Mouse (Mus musculus) fibroblast of lung, adult 2 months (primary cell): ENCODE data around the gene Sult2b1.

Source experiments
- DNase-seq: peaks from one replicate; pipeline ENCODE4 v3.0.0-alpha.2; 2011; ENCODE audit warnings: low read depth

Gene Sult2b1

DNA sequence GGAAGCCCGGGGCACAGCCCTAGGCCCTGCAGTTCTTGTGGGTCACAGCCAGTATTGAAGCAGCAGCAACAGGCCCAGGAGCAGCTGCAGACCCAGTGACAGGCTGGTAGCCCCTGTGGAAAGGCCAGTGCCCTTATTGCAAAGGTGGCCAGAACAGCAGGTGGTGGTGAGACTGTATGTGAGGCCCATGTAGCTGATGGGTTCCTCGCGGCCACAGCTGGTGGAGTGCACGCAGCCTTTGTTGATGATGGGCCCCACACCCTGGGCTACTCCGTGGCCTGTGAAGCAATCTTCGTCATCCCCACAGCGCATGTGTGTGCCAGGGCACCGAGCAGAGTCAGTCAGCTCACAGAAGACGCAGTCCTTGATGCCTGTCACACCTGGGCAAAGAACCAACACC, 59.3 kb downstream of the Sult2b1 start:
- DNase-seq = no peak

DNA sequence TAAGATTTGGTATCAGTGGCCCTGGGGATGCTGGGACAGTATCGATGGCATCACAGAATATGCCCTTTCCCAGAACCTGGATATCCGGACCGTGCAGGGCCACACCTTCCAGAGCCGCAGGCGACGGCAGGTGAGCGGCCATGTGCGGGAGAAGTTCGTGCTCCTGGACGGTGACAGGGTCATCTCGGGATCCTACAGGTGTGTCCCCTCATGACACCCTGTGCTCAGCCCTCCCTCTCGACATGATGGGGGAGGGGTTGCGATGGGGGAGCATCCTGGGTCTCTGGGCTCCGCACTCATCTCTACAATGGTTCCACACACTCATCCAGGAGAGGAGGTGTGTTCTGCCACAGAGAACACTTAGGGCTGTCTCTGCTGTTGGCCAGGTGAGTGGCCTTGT, 60.7 kb downstream of the Sult2b1 start:
- no peak for DNase-seq

DNA sequence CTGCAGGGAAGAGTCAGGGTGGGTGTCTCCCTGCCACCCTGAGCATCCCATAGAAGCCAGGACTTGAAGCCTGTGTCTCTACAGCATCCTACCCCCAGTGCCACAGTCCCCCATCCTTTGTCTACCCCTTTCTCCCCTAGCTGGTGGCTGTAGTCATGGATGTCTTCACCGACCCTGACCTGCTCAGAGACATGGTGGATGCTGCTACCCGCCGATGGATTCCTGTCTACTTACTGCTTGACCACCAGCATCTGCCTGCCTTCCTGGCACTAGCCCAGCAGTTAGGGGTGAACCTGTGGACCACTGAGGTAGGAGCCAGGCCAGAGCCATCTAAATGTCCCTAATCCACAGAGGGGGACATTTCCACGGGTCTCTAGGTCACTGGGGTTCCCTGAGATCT, 61.2 kb downstream of the Sult2b1 start:
- no peak for DNase-seq

DNA sequence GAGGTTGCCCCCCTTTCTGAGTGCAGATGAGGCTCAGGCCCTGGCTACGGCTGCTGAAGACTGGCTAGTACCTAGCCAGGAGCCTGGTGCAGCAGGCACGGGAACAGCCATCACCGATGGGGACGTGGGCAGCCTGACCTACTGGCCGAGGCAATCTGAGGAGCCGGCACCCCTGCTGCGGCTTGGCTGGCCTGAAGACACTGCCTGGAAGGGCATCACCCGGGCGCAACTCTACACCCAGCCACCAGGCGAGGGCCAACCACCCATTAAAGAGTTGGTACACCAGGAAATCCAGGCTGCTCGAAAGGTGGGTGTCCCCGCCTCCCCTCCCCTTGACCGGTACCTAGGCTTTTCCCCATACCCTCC, 62.1 kb downstream of the Sult2b1 start:
- no peak for DNase-seq

DNA sequence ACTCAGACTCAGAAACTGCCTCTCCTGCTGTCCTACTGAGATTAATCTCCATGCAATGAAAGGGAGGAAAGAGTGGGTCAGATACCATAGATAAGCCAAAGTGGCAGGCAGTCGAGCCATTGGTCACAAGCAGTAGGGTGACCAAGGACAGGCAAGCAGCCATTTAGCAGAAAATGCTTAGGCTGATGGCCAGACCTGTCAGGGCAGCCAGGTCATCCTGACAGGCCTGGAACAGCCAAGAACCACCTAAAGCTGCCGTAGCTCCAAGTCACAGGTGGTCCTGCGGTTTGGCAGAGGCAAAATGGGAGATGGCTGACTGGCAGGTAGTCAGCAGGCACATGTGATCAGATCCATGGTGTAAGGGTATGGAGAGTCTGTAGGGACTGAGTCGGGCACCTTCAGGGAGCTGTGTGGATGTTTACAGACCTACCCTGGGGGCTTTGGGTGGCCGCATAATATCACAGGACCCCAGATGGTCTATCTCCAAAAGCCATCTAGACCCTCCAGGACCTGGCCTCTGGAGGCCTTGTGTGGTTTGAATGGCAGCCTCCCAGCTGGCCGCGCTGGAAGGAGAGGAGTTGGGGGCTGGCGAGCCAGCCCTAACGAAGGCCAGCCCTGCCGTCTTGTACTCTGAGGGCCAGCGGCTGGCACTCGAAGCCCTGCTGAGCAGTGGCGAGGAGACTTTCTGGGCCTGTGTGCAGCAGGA, 62.7 kb downstream of the Sult2b1 start:
- no peak for DNase-seq

DNA sequence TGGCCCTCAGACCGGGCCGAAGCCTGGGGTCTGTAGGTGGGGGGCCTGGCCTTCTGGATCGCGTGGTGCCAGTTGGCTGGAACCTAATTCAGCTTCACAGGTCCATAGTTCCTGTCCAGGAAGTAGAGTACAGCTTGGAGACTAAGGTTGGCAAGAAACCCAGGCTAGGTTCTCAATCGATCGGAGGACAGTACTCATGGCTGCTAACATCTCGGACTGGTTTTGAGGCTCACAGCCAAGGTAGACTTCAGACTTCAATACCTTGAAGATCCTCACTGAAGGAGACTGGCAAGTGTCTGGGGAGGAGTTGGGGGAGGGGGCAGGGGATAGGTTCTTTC, 63.3 kb downstream of the Sult2b1 start:
- no peak for DNase-seq

DNA sequence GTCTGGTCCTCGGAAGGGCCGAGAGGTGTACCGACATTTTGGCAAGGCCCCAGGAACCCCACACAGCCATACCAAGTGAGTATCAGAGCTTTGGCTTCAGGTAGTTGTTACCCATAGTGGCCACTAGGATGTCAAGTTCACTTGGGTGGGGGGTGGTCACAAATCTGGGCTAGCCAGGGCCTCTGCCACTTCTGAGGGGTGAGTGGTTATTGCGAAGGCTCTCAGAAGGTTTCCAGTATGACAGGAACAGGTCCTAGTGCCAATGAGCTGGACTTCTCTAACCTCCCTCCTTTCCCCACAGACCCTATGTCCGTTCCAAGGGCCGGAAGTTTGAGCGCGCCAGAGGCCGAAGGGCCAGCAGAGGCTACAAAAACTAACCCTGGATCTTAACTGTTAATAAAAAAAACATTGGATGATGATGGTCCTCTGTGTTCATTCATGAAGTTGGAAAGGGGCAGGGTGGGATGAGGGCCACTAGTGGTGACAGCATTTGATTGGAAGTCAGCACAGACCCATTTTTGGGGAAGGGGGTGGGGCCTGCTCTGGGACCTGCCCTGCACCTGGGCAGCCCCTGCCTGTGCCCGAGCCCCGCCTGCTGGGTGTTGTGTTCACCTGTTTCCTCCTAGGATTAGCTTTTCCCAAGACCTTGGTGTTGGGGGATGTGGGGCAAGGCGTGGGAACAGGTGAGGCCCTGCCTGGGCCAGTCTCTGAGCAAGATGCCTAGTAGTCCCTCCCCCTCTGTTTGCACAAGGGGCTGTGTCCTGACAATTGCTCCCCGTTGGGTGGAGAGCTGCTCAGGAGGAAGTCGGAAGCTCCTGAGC, 63.8 kb downstream of the Sult2b1 start, which contains the start of gene Fam83e:
Gene Fam83e, plus strand, starts transcription at position 800 of the 821 bp plus-strand sequence.
- no peak for DNase-seq

DNA sequence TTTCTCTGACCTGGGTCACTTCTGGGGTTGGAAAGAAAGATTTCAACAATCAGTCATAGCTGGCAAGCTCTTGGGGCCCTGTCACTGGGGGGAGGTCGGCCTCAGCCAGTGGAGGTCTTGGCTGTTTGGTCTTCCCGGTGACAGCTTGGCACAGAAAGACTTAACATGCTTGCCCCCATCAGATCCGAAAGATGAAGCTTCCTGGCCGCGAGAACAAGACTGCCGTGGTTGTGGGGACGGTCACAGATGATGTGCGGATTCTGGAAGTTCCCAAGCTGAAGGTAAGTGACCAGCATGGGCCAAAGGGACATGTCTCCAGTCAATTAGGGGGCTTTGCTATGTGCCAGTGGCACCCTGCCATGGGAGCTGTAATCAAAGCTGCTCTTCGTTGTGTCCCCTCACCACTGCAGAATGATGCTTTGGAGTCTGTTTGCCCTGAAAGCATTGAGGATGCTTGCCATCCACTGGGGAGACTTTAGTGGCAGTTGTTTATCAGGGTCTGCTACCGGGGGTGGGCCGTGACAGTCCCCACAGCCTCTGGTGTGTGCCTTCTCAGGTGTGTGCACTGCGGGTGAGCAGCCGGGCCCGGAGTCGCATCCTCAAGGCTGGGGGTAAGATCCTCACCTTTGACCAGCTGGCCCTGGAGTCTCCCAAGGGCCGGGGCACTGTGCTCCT, 64.6 kb downstream of the Sult2b1 start:
- DNase-seq = no peak

DNA sequence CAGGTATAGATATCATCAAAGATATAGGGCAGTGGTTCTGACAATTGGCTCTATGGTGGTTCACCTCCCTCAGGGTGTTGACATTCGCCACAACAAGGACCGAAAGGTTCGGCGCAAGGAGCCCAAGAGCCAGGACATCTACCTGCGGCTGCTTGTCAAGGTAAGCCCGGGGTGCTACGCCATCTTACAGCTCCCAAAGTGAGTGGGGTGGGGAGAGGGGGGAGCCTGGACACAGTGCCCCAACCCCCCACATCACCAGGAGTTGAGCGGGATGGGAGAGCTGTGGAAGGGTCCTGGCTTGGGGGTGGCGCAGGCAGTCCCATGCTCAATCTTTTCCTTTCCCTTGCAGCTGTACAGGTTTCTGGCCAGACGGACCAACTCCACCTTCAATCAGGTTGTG, 65.3 kb downstream of the Sult2b1 start:
- no peak for DNase-seq

DNA sequence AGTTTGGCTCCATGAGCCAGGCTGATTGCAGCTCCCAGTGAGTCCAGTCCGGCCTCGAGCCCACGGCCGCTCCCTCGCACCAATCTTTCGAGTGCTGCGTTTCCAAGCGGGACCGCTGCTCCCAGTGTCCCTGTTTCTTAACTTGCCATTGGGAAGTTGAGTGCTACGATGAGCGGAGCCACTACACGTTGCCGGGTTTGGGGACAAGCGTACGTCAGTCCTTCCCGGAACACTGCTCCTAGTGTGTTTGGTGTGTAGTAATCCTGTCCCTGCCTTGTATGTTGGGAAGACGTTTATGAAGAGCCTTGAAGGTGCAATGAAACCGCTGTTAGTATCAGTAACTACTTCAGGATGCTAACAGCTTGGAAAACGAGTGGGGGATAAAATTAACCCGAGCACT, 66.1 kb downstream of the Sult2b1 start:
- no peak for DNase-seq

DNA sequence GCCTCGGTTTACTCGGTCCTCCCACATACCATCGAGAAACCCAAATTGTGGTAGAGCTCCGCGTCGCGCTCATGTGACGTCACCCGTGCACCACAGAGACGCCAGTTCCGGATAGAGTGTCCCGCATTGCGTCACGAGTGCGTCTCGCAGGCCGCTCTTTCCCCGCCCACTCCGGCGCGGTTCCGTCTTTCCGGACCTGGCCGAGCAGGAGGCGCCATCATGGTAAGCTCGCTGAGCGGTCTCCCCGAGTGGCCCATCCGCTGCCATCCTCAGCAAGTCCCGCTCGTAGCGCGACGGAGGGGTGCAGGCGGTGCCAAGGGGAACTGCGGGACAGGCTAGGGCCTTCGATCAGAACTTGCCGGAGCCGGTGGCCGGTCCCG, 66.6 kb downstream of the Sult2b1 start, which contains the start of gene Sphk2:
Gene Sphk2, minus strand, starts transcription at position 85 of the 380 bp plus-strand sequence.
- peak; percentile 90 for DNase-seq

DNA sequence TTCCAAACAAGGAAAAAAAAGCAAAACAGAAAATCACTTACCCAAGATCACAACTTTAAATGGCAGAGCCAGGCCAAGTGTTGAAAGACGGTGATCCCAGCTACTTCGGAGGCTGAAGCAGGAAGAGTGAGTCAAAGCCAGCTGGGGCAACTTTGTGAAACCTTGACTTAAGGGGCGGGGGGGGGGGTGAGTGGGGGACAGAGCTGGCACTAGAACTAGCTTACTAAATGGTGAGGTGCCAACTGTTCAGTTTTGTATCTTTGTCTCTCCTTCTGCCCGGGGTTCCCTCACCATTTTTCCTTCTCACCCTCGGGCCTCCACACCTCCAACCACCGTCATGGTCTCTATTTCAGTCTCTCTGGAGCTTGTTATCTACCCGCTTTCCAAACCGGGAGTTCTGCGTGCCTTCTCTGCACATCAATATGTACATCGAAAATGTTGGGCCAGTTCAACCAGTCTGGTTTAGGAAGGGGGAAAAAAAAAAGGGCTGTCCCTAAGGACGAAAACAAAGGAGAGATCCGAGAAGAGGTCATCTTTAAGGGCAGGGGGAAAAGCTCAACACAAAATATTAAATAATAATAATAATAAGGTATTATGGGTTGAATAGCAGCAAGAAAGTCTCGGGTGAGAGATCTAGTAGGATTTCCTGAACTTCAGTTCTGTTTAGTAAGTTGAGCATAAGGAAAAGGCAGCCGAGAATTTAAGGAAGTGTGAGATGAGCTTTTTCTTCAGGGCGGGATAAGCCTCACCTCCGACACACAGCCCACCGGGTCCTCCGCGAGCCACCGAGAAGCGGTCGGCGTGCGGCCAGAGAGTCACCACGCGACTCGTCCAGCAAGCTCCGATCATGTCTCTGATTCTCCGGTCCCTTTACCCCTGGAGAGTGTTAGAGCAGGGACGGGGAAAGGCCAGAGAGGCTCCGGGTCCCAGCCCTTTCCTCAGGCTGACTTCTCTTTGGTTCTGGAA, 67.2 kb downstream of the Sult2b1 start:
- no peak for DNase-seq

DNA sequence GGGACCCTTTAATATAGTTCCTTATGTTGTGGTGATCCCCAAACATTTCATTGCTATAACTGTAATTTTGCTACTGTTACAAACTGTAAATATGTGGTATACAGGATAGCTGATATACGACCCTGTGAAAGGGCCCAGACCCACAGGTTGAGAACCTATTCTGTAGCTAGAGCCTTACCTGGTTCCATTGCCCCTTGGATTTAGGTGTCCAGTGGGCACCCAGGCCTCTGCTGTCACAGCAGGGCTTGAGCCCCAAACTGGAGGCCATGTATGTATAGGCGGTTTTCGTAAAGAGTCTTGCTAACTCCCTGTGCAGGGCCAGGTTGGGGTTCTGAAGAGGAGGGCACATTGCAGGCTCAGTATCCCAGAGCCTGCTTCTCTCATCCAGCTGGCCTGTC, 68.0 kb downstream of the Sult2b1 start:
- no peak for DNase-seq

DNA sequence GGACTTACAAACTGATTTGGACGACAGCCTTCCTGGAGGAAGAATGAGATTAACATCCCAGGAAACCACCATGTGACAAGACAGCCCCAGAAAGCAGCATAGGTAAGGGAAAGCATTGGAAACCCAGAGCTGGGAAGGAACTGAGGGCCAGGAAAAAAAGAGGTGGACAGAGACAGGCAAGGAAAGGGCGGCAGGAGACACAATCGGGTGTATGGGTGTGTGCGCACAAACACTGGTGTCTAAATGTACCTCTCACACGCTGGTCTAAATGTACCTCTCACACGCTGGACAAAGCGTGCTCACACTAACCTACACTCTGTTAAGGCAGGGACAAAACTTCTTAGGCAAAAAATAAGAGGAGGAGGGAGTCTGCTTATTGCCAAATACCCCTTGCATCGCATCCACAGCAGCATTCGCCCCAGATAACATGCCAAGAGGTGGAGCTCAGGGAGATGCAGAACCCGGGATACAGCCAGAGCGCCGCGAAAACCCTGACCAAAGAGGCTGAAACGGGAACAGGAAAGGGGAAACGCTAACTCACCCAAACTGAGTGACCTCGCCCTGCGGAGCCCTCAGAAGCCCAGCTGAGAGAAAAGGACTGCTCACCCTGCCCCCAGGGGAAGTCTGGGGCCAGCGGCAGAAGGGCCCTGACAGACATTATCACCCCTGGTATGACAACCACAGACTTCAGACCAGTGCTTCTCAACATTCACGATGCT, 68.6 kb downstream of the Sult2b1 start:
- no peak for DNase-seq

DNA sequence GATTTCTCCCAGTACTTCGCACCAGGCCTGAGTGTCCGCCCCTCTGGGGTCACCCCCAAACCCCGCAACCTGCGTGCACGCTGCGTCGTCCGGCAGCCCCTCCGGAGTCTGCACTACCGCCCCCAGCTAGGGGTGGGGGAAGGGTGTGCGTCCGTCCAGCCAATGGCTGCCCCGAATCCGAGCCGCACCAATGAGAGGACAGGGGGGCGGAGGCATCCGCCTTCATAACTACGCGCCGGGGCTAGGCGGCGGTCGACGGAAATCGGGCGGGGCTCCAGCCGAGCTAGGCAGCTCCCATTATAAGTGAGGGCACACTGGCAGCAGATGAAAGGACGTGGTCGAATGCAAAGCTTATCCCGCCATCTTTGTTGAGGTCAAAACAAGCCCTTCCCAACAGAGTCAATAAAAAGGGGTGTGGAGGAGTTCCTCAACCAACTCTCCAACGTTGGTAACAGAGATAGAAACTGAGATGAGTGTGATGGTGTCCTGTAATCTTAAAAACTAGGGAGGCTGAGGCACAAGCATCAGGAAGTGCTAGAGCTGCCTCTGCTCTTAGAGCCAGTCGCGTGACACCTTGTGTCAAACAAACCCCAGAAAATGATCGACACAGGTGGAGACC, 69.3 kb downstream of the Sult2b1 start, which contains the start of gene Rpl18:
Gene Rpl18, plus strand, starts transcription at position 368 of the 619 bp plus-strand sequence.
- DNase-seq = peak; percentile 92

DNA sequence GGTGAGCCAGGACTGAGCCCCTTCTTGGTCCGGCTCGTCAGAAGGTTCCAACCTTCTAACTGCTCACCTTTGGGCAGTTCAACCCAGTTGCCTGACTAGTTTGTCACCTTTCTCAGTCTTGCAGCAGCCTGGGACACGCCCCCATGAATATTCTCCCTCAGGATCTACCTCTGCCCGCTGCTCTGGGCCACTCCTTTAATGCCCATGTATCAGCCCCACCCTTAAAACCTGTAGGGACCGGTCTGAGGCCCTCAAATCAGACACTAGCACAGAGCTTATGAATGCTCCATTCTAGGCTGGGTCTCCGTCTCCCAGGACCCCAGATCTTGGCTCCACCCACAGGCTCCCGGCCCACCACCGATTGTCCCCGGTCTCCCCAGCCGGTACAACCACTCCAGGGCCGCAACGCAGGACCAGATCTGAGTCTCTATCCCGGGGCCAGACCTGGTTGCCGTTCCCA, 69.8 kb downstream of the Sult2b1 start:
- DNase-seq = no peak

DNA sequence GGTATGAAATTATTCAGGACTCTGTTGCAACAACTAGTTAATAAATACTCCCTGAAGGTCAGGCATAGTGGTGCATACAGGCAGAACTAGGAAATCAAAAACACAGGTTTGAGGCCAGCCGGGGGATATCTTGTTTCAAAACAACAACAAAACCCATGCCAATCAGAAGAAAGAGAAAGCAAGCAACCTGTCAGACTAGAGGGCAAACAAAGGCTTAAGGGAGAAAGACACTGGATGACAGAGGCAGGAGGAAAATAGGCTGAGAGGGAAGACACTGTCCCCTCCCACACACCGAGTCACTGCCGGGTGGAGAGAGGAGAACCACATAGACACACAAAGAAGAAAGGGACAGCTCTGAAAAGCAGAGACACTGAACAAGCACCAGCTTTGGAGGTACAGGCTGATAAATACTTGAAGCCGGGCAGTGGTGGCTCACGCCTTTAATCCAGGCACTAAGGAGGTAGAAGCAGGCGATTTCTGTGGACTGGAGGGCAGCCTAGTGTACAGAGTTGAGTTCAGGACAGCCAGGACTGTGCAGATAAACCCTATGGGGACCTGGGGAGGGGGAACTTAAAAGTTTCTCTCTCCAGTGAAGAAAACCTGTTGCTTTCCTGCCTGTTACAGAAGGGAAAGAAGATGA, 70.5 kb downstream of the Sult2b1 start:
- no peak for DNase-seq

DNA sequence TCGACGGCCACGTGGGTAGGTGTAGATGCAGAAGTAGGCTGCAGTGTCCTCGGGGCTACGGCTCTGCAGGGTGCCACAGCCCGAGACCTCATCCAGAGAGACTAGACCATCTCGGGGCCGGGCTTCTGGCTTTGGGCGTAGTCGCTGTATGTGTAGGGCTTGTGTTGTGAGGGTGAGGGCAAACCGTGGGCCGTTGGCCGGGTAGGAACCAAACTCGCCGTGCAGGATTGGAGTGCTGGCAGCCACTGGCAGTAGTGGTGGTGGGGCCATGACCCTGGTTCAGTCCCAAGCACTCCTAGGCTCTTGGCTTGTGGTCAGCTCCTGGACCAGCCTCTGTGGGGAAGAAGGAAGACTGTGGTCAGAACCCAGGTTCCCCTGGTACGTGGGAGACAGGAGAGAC, 71.1 kb downstream of the Sult2b1 start:
- DNase-seq = no peak

DNA sequence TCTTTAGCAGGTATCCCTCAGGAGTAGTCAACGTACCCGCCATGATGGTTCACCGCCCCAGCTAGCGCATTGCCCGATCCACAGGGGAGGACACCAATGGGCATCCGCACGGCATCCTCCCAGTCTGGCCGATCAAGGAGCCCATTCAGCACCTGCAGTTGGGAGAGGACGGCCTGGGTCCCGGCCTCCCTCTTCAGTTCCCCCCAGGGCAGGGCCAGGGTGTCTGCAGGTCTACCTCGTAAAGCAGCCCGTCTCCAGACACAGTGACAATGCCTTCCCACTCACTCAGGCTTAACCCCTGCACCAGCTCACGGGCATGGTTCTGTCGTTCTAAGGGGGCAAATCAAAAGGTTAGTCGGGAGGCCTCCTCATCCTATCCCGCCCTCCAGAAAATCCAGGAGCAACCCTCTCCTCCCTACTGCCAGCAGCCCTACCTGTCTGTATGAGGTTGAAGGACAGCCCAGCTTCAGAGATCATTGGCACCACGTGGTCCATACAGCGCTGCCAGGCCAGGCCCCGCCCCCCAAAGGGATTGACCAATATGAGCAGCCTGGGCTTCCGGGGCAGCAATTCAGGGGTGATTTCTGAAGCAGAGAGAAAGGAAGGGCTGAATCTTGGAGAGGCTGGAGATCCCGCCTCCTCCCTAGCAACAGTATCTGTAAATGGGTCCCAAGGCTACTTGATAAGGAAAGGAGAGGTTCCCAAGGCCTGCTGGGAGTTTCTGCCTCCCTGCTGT, 72.3 kb downstream of the Sult2b1 start:
- DNase-seq = no peak
